Mouse (Mus musculus) T-cell, adult 66 days (primary cell): ENCODE results near the gene Yap1. TPM values are rescaled to one million over a fixed set of nuclear protein-coding genes. Genes with fewer than 3 reads are reported as not detected.

Experiments
- total RNA-seq, 2 experiments: library from RNA; stranded (reverse); gene quantifications; 3 replicates in 1 of 2; 4 replicates in 1 of 2; pipeline ENCODE4 v1.2.4; 2023

The Yap1 gene
- not detected for total RNA-seq

GRCm38 (mm10) chr9:8004370-8004991 is at the start of gene Yap1:
Gene Yap1 (minus strand): TSS chr9:8004596.

DNA sequence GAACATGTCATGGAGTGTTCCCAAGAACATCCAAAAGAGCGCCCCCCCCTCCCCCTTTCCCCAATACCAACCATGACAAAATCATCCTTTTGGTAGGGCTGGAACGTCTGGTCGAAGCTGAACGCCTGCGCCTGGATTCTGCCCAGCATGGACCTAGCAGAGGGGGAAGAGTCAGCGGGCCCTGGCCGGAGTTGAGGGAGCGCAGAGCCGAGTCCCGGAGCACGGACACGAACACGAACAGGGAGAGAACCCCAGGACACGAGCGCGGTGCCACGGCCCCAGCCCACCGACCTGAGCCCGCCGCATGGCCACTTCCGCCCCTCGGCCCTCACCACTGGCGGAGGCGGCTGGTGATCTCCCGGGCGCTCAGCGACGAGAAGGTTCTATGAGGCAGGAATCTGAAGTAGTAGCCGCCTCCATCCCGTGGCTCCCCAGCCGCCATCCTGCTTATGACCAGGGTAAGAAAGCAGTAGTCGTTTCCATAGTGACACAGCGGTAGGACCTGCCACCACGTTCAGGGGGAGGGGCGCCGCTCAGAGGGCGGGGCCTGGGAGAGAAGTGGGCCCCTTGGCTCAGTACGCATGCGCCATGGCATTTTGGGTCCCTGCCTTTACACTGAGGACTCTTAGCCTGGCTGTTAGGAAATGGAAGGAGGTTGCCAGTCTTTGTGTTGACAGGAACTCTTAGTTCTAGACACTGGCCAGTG is 38.1 kb upstream of the Yap1 start, which contains the start of gene Cfap300:
Cfap300 (minus strand) TSS at position 486 of the 706 bp plus-strand sequence.

Other genes starting within 250 kb of the Yap1 start
- 10 to 100 TPM; 82.8 to 89.7 TPM for gene Tmem123, start 240.6 kb downstream of the Yap1 start, total RNA-seq
- 100 to 1,000 TPM; 106 to 129 TPM for gene Birc2, start 167.5 kb downstream of the Yap1 start, total RNA-seq
- gene Birc3, start 131.4 kb downstream of the Yap1 start, total RNA-seq, result 100 to 1,000 TPM; 165 to 208 TPM
- 1 to 10 TPM in 1 of 2 experiments, not detected in 1; 1.2 TPM for gene Cfap300, start 38.2 kb upstream of the Yap1 start, total RNA-seq
- gene Cep126, start 129.7 kb upstream of the Yap1 start, total RNA-seq, result not detected